Mouse (Mus musculus) MEL (cell line): Measurements from ENCODE around the gene Odc1. TPM values are rescaled to one million over a fixed set of nuclear protein-coding genes. Genes with fewer than 3 reads are reported as not detected.

Experiments used
- DNase-seq: peaks from one replicate; pipeline ENCODE4 v3.0.0; 2011; ENCODE audit warnings: low read depth, low spot score
- H3K27ac ChIP-seq: 2 replicates; pipeline ENCODE4 v1.5.1; 2012; ENCODE audit warnings: low read depth, mild to moderate bottlenecking, control low read depth, low read length, moderate library complexity; ENCODE audit not compliant: control insufficient read depth
- H3K27me3 ChIP-seq, 2 experiments: fragments of 150-350 bp in 1 of 2; sonication (generic) in 1 of 2; 2 replicates each; pipeline ENCODE4 v1.6.1; 2012; ENCODE audit warnings: low read length in 2 of 2, mild to moderate bottlenecking in 2 of 2, improper control_type of control experiment in 1 of 2, moderate library complexity in 1 of 2; ENCODE audit not compliant: insufficient read depth in 2 of 2, control insufficient read depth in 1 of 2
- H3K36me3 ChIP-seq, 2 experiments: 2 replicates each; pipeline ENCODE4 v1.6.1; 2012 to 2014; ENCODE audit warnings: low read length in 2 of 2, improper control_type of control experiment in 1 of 2, inconsistent platforms in 1 of 2, mild to moderate bottlenecking in 1 of 2; ENCODE audit not compliant: insufficient read depth in 2 of 2, control insufficient read depth in 1 of 2
- H3K4me1 ChIP-seq, 2 experiments: fragments of 150-350 bp in 1 of 2; sonication (generic) in 1 of 2; 2 replicates each; pipeline ENCODE4 v1.6.1; 2012; ENCODE audit warnings: low read length in 2 of 2, improper control_type of control experiment in 1 of 2, mild to moderate bottlenecking in 1 of 2; ENCODE audit not compliant: insufficient read depth in 2 of 2, control insufficient read depth in 1 of 2
- H3K4me3 ChIP-seq, 2 experiments: fragments of 150-350 bp in 1 of 2; sonication (generic) in 1 of 2; 2 replicates each; pipeline ENCODE4 v1.5.1; 2012; ENCODE audit warnings: low read depth in 2 of 2, low read length in 2 of 2, mild to moderate bottlenecking in 2 of 2, moderate library complexity in 2 of 2, control low read depth in 1 of 2, improper control_type of control experiment in 1 of 2; ENCODE audit not compliant: control insufficient read depth in 1 of 2, insufficient read depth in 1 of 2
- H3K79me2 ChIP-seq: 2 replicates; pipeline ENCODE4 v1.6.1; 2012; ENCODE audit warnings: mild to moderate bottlenecking, low read length, moderate library complexity; ENCODE audit not compliant: control insufficient read depth, poor library complexity, insufficient read depth
- H3K9ac ChIP-seq: 2 replicates; pipeline ENCODE4 v1.6.1; 2012; ENCODE audit warnings: low read depth, mild to moderate bottlenecking, control low read depth, low read length, moderate library complexity; ENCODE audit not compliant: control insufficient read depth, poor library complexity, severe bottlenecking
- H3K9me3 ChIP-seq: fragments of 150-350 bp; sonication (generic); replicated peaks from 2 replicates; pipeline ENCODE4 v1.6.1; 2012; ENCODE audit warnings: mild to moderate bottlenecking, low read length, improper control_type of control experiment, moderate library complexity; ENCODE audit not compliant: insufficient read depth
- CHD2 ChIP-seq: IDR thresholded peaks from 2 replicates; pipeline ENCODE4 v1.6.1; 2011; ENCODE audit warnings: low read length, improper control_type of control experiment
- CTCF ChIP-seq, 3 experiments: IDR thresholded peaks in 2 of 3; conservative IDR thresholded peaks in 1 of 3; 2 replicates each; pipeline ENCODE4 v1.5.1; 2011 to 2012; ENCODE audit warnings: low read length in 3 of 3, low read depth in 2 of 3, mild to moderate bottlenecking in 2 of 3, improper control_type of control experiment in 1 of 3, inconsistent platforms in 1 of 3, mixed read lengths in 1 of 3, moderate library complexity in 1 of 3; ENCODE audit not compliant: control insufficient read depth in 1 of 3, insufficient read depth in 1 of 3, poor library complexity in 1 of 3, severe bottlenecking in 1 of 3
- ELF1 ChIP-seq: IDR thresholded peaks from 2 replicates; pipeline ENCODE4 v1.6.1; 2014; ENCODE audit warnings: low read depth, mild to moderate bottlenecking, inconsistent platforms, low read length, improper control_type of control experiment, moderate library complexity
- GABPA ChIP-seq: IDR thresholded peaks from 2 replicates; pipeline ENCODE4 v1.6.1; 2012; ENCODE audit warnings: low read depth, mild to moderate bottlenecking, inconsistent platforms, low read length, improper control_type of control experiment, moderate library complexity
- GATA1 ChIP-seq: IDR thresholded peaks from 2 replicates; pipeline ENCODE4 v1.6.1; 2011; ENCODE audit warnings: low read depth, low read length, improper control_type of control experiment
- MAX ChIP-seq: IDR thresholded peaks from 2 replicates; pipeline ENCODE4 v1.6.1; 2011; ENCODE audit warnings: low read length, improper control_type of control experiment
- MEF2A ChIP-seq: IDR thresholded peaks from 2 replicates; pipeline ENCODE4 v1.6.1; 2014; ENCODE audit warnings: low read depth, mild to moderate bottlenecking, inconsistent platforms, low read length, improper control_type of control experiment; ENCODE audit not compliant: poor library complexity, insufficient replicate concordance, severe bottlenecking; ENCODE audit errors: extremely low read depth
- MXI1 ChIP-seq: IDR thresholded peaks from 2 replicates; pipeline ENCODE4 v1.6.1; 2011; ENCODE audit warnings: mild to moderate bottlenecking, low read depth, low read length, improper control_type of control experiment
- MYC ChIP-seq: IDR thresholded peaks from 2 replicates; pipeline ENCODE4 v1.6.1; 2011; ENCODE audit warnings: low read depth, mild to moderate bottlenecking, low read length, improper control_type of control experiment, moderate library complexity
- NELFE ChIP-seq: IDR thresholded peaks from 2 replicates; pipeline ENCODE4 v1.6.1; 2011; ENCODE audit warnings: low read depth, low read length, improper control_type of control experiment
- NRF1 ChIP-seq: IDR thresholded peaks from 2 replicates; pipeline ENCODE4 v1.6.1; 2014; ENCODE audit warnings: low read depth, mild to moderate bottlenecking, inconsistent platforms, low read length, improper control_type of control experiment, moderate library complexity; ENCODE audit not compliant: poor library complexity, insufficient read depth, severe bottlenecking
- POLR2A ChIP-seq, 2 experiments: IDR thresholded peaks; 2 replicates each; pipeline ENCODE4 v1.6.1; 2011 to 2012; ENCODE audit warnings: low read length in 2 of 2, mild to moderate bottlenecking in 2 of 2, control low read depth in 1 of 2, improper control_type of control experiment in 1 of 2, low read depth in 1 of 2, moderate library complexity in 1 of 2; ENCODE audit not compliant: control insufficient read depth in 1 of 2, insufficient read depth in 1 of 2, poor library complexity in 1 of 2
- SIN3A ChIP-seq: IDR thresholded peaks from 2 replicates; pipeline ENCODE4 v1.6.1; 2012; ENCODE audit warnings: low read length, improper control_type of control experiment, inconsistent platforms
- SMC3 ChIP-seq: IDR thresholded peaks from 2 replicates; pipeline ENCODE4 v1.6.1; 2011; ENCODE audit warnings: low read depth, low read length, improper control_type of control experiment
- TAL1 ChIP-seq: IDR thresholded peaks from 2 replicates; pipeline ENCODE4 v1.6.1; 2012; ENCODE audit warnings: mild to moderate bottlenecking, inconsistent platforms, low read length, moderate library complexity, mixed read lengths
- TBP ChIP-seq: IDR thresholded peaks from 2 replicates; pipeline ENCODE4 v1.8.0; 2011; ENCODE audit warnings: low read depth, low read length, improper control_type of control experiment
- TCF12 ChIP-seq: IDR thresholded peaks from 2 replicates; pipeline ENCODE4 v1.6.1; 2014; ENCODE audit warnings: low read depth, mild to moderate bottlenecking, inconsistent platforms, low read length, improper control_type of control experiment, moderate library complexity
- USF2 ChIP-seq, 2 experiments: IDR thresholded peaks; 2 replicates each; pipeline ENCODE4 v1.6.1; 2011 to 2012; ENCODE audit warnings: improper control_type of control experiment in 2 of 2, low read length in 2 of 2, borderline replicate concordance in 1 of 2, inconsistent platforms in 1 of 2, low read depth in 1 of 2, mild to moderate bottlenecking in 1 of 2; ENCODE audit not compliant: insufficient read depth in 1 of 2
- ZKSCAN1 ChIP-seq: IDR thresholded peaks from 2 replicates; pipeline ENCODE4 v1.6.1; 2012; ENCODE audit warnings: low read depth, mild to moderate bottlenecking, inconsistent platforms, low read length, improper control_type of control experiment, moderate library complexity
- ZMIZ1 ChIP-seq: IDR thresholded peaks from 2 replicates; pipeline ENCODE4 v1.6.1; 2012; ENCODE audit warnings: low read depth, mild to moderate bottlenecking, inconsistent platforms, low read length, improper control_type of control experiment, moderate library complexity
- ZNF384 ChIP-seq: IDR thresholded peaks from 2 replicates; pipeline ENCODE4 v1.6.1; 2012; ENCODE audit warnings: low read depth, mild to moderate bottlenecking, inconsistent platforms, low read length, improper control_type of control experiment
- polyA plus RNA-seq, 2 experiments: library from polyadenylated mRNA; stranded (reverse) in 1 of 2; unstranded in 1 of 2; fragments of >175 nt in 1 of 2; fragments of >200 nt in 1 of 2; gene quantifications; 2 replicates each; pipeline versions ENCODE4 v1.2.1 to v1.2.4; 2012; ENCODE audit warnings: low replicate concordance in 2 of 2, low read depth in 1 of 2; ENCODE audit not compliant: insufficient read length in 2 of 2, insufficient read depth in 1 of 2, missing spikeins in 1 of 2
- total RNA-seq: library from RNA; depleted of rRNA; stranded (reverse); fragments of 300-350 nt; gene quantifications from 2 replicates; pipeline ENCODE4 v1.2.3, GENCODE M21; 2012

Odc1 gene
- total and polyA plus RNA-seq, 3 experiments, result 639 to 720 (median 677) TPM

DNA sequence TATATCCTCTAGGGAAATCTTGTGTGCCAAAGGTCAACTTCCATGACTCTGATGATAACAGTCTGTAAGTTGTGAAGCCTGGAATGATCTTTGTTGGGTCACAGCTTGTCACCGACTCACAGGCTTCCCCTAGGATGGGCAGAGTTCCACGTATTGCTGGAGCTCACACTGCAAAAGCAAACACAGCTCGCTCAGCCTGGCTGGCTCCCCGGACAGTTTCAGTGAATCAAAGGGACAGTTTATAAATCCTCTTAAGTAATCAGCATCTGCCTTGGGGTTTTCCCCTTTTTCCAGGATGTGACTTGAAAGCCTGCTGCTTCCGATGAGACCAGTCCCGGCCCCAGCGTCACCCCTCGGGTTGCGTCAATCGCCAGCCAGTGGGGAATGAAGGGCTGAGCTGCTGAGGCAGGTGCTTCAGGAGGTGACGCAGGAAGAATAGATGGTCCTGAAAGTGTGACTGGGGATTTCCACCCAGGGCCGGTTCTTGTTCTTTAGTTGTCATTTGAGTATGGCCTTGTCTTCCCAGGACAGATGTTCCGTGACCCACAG, 37.5 kb upstream of the Odc1 start:
- peaks cover 0 to 13% of the 10 kb centered on the region in 2 experiments; a peak in 2 of 4 replicates for H3K4me1 ChIP-seq
- no peak for TF ChIP-seq SIN3A
- TF ChIP-seq CTCF (IDR thresholded peaks at IDR 0.05 in 2 of 3, conservative IDR thresholded peaks at IDR 0.05 in 1 of 3; ENCODE audit: control insufficient read depth in 1 of 3, insufficient read depth in 1 of 3, low read depth in 2 of 3, low read length in 3 of 3, poor library complexity in 1 of 3, severe bottlenecking in 1 of 3), result no peak
- no peak for TF ChIP-seq MYC
- TF ChIP-seq NRF1, result no peak
- TF ChIP-seq ZKSCAN1, result no peak
- no peak for TF ChIP-seq TCF12
- TF ChIP-seq GABPA, result no peak
- TF ChIP-seq MEF2A, result no peak
- TF ChIP-seq, all 39 proteins: peak for 0
- Histone ChIP-seq H3K27ac (no peak overlapping the region), H3K27me3 (no peaks in the 10 kb centered on the region; a peak in 1 of 4 replicates), H3K4me3 (no peak overlapping the region), H3K79me2 (no peaks in the 10 kb centered on the region), H3K9ac (no peak overlapping the region), H3K36me3 (peaks cover 0 to 6% of the 10 kb centered on the region in 2 experiments; a peak in 1 of 4 replicates), H3K9me3 (no peaks in the 10 kb centered on the region)
- no peak for DNase-seq

DNA sequence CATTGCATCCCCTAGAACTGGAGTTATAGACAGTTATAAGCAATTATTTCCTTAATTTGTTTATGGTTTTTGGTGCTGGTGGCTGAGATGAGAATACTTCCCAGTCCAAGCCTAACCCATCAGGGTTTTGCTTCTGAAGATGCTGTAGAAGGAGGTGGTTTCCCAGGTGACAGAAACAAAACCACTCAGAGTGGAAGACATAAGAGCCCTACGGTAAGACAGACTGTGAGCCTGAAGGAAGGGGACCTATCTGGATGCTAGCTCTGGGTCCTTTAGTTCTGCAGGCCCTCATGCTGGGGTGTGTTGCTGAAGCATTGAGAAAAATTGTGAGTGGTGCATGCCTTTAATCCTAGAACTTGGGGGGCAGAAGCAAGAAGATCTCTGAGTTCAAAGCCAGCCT, 35.3 kb upstream of the Odc1 start:
- Histone ChIP-seq H3K9ac (no peak overlapping the region), H3K4me1 (peaks cover 0 to 13% of the 10 kb centered on the region in 2 experiments; a peak in 2 of 4 replicates), H3K9me3 (no peaks in the 10 kb centered on the region), H3K79me2 (no peaks in the 10 kb centered on the region), H3K36me3 (peaks cover 0 to 6% of the 10 kb centered on the region in 2 experiments; a peak in 1 of 4 replicates), H3K27me3 (no peaks in the 10 kb centered on the region; a peak in 1 of 4 replicates), H3K4me3 (no peak overlapping the region), H3K27ac (no peak overlapping the region)
- DNase-seq, result no peak
- TF ChIP-seq SMC3 (no peak), MAX (no peak), NELFE (no peak), NRF1 (no peak), TBP (no peak), CTCF (IDR thresholded peaks at IDR 0.05 in 2 of 3, conservative IDR thresholded peaks at IDR 0.05 in 1 of 3; ENCODE audit: control insufficient read depth in 1 of 3, insufficient read depth in 1 of 3, low read depth in 2 of 3, low read length in 3 of 3, poor library complexity in 1 of 3, severe bottlenecking in 1 of 3) (no peak), ELF1 (no peak), GATA1 (no peak), MYC (no peak), MXI1 (no peak), ZKSCAN1 (no peak), ZMIZ1 (no peak), CHD2 (no peak), USF2 (IDR thresholded peaks at IDR 0.05; ENCODE audit: borderline replicate concordance in 1 of 2, insufficient read depth in 1 of 2, low read depth in 1 of 2, low read length in 2 of 2) (no peak), ZNF384 (no peak), SIN3A (no peak), POLR2A (IDR thresholded peaks at IDR 0.05; ENCODE audit: control insufficient read depth in 1 of 2, insufficient read depth in 1 of 2, low read depth in 1 of 2, low read length in 2 of 2, poor library complexity in 1 of 2) (no peak), TAL1 (no peak)
